Mouse (Mus musculus): ENCODE data around the gene Ccdc62. TPM values are rescaled to one million over a fixed set of nuclear protein-coding genes. Genes with fewer than 3 reads are reported as not detected.

Ccdc62 gene
- polyA plus RNA-seq, 1 experiment from 2014 or later: 3.5 TPM

GRCm38 (mm10) chr5:124006891-124007491 lies 76.5 kb downstream of the Ccdc62 start:
- H3K4me1 ChIP-seq: peaks cover 38% of the 10 kb centered on the region
- H3K9ac ChIP-seq (replicated peaks): no peak overlapping the region
- H3K27ac ChIP-seq (replicated peaks): peak overlapping the region; percentile 31

GRCm38 (mm10) chr5:124010077-124010476 lies 79.6 kb downstream of the Ccdc62 start:
- H3K4me1 ChIP-seq: peaks cover 53% of the 10 kb centered on the region
- no peak overlapping the region for H3K4me2 ChIP-seq (replicated peaks)
- peaks cover 47% of the 10 kb centered on the region for H3K36me3 ChIP-seq
- ATAC-seq (replicated peaks): no peak
- WGBS: 95% methylated on average over 8 of the region's 8 CpGs
- peak overlapping the region; percentile 86 for H3K27ac ChIP-seq (replicated peaks)
- H3K9ac ChIP-seq (replicated peaks): no peak overlapping the region
- H3K4me3 ChIP-seq: no peak overlapping the region
- H3K27me3 ChIP-seq: no peaks in the 10 kb centered on the region
- no peaks in the 10 kb centered on the region for H3K9me3 ChIP-seq

More at GRCm38 (mm10) chr5:124006891-124007491, 76.5 kb downstream of the Ccdc62 start:
- WGBS: 84% methylated on average over 17 of the region's 17 CpGs
- ATAC-seq (replicated peaks): no peak
- Histone ChIP-seq H3K36me3 (peaks cover 68% of the 10 kb centered on the region), H3K4me2 (replicated peaks) (no peak overlapping the region), H3K9me3 (no peaks in the 10 kb centered on the region), H3K4me3 (no peak overlapping the region), H3K27me3 (no peaks in the 10 kb centered on the region)

GRCm38 (mm10) chr5:124010910-124011655 lies 80.6 kb downstream of the Ccdc62 start:
- peak; percentile 65 for ATAC-seq (replicated peaks)
- Histone ChIP-seq H3K9me3 (no peaks in the 10 kb centered on the region), H3K36me3 (peaks cover 39% of the 10 kb centered on the region), H3K27me3 (no peaks in the 10 kb centered on the region), H3K27ac (replicated peaks) (peak overlapping the region; percentile 86), H3K4me3 (peak overlapping the region; percentile 15; the same call in 1 of the 2 replicates), H3K4me1 (peaks cover 57% of the 10 kb centered on the region), H3K9ac (replicated peaks) (peak overlapping the region; percentile 28), H3K4me2 (replicated peaks) (peak overlapping the region; percentile 38)
- WGBS: 7% methylated on average over 18 of the region's 19 CpGs

- H3K9ac ChIP-seq (replicated peaks): peak overlapping the region; percentile 20
- no peaks in the 10 kb centered on the region for H3K9me3 ChIP-seq
- H3K27me3 ChIP-seq: no peaks in the 10 kb centered on the region
- peaks cover 31% of the 10 kb centered on the region for H3K36me3 ChIP-seq
- no peak for ATAC-seq (replicated peaks)
- 10% methylated on average over 8 of the region's 8 CpGs for WGBS
- H3K4me2 ChIP-seq (replicated peaks): peak overlapping the region; percentile 38
- no peak overlapping the region for H3K4me3 ChIP-seq
- peak overlapping the region; percentile 86 for H3K27ac ChIP-seq (replicated peaks)
- H3K4me1 ChIP-seq: peaks cover 64% of the 10 kb centered on the region
These were observed 81.4 kb downstream of the Ccdc62 start for GRCm38 (mm10) chr5:124011927-124012326.

GRCm38 (mm10) chr5:124012885-124013284 lies 82.4 kb downstream of the Ccdc62 start:
- no peak overlapping the region for H3K4me2 ChIP-seq (replicated peaks)
- H3K9me3 ChIP-seq: no peaks in the 10 kb centered on the region
- WGBS: 88% methylated on average over 10 of the region's 10 CpGs
- H3K27ac ChIP-seq (replicated peaks): peak overlapping the region; percentile 86
- H3K36me3 ChIP-seq: peaks cover 23% of the 10 kb centered on the region
- no peak for ATAC-seq (replicated peaks)
- H3K9ac ChIP-seq (replicated peaks): no peak overlapping the region
- H3K27me3 ChIP-seq: no peaks in the 10 kb centered on the region
- H3K4me1 ChIP-seq: peaks cover 70% of the 10 kb centered on the region
- no peak overlapping the region for H3K4me3 ChIP-seq

GRCm38 (mm10) chr5:124013747-124014146 lies 83.3 kb downstream of the Ccdc62 start:
- Histone ChIP-seq H3K27ac (replicated peaks) (peak overlapping the region; percentile 62; the same call in 1 of the 2 replicates), H3K4me2 (replicated peaks) (no peak overlapping the region), H3K9me3 (no peaks in the 10 kb centered on the region), H3K27me3 (no peaks in the 10 kb centered on the region), H3K36me3 (peaks cover 14% of the 10 kb centered on the region), H3K4me3 (no peak overlapping the region), H3K9ac (replicated peaks) (no peak overlapping the region), H3K4me1 (peaks cover 77% of the 10 kb centered on the region)
- WGBS: 87% methylated on average over 16 of the region's 16 CpGs
- no peak for ATAC-seq (replicated peaks)

- ATAC-seq (replicated peaks): no peak
- Histone ChIP-seq H3K4me3 (no peak overlapping the region), H3K27ac (replicated peaks) (peak overlapping the region; percentile 62), H3K27me3 (no peaks in the 10 kb centered on the region), H3K4me2 (replicated peaks) (no peak overlapping the region), H3K9ac (replicated peaks) (no peak overlapping the region), H3K9me3 (no peaks in the 10 kb centered on the region), H3K36me3 (peaks cover 10% of the 10 kb centered on the region; the same call in 1 of the 2 replicates), H3K4me1 (peaks cover 82% of the 10 kb centered on the region)
- 84% methylated on average over 3 of the region's 3 CpGs for WGBS
These were observed 83.7 kb downstream of the Ccdc62 start for GRCm38 (mm10) chr5:124014180-124014579.

GRCm38 (mm10) chr5:124014791-124015251 lies 84.3 kb downstream of the Ccdc62 start:
- peak overlapping the region; percentile 62 for H3K27ac ChIP-seq (replicated peaks)
- H3K4me2 ChIP-seq (replicated peaks): 0 out of 2 replicates have a peak overlapping the region, but pooled peaks have one; percentile 7
- peaks cover 88% of the 10 kb centered on the region for H3K4me1 ChIP-seq
- no peak overlapping the region for H3K9ac ChIP-seq (replicated peaks)
- H3K27me3 ChIP-seq: no peaks in the 10 kb centered on the region
- H3K36me3 ChIP-seq: 0 out of 2 replicates have a peak, but pooled peaks cover 7% of the 10 kb centered on the region
- no peaks in the 10 kb centered on the region for H3K9me3 ChIP-seq
- WGBS: 11% methylated on average over 11 of the region's 11 CpGs
- ATAC-seq (replicated peaks): no peak
- H3K4me3 ChIP-seq: no peak overlapping the region

- no peak for ATAC-seq (replicated peaks)
- H3K27ac ChIP-seq (replicated peaks): no peak overlapping the region
- 81% methylated on average over 2 of the region's 2 CpGs for WGBS
These were observed 85.2 kb downstream of the Ccdc62 start for GRCm38 (mm10) chr5:124015727-124016126.

GRCm38 (mm10) chr5:124016291-124016821 lies 85.9 kb downstream of the Ccdc62 start:
- Histone ChIP-seq H3K27me3 (no peaks in the 10 kb centered on the region), H3K4me2 (replicated peaks) (no peak overlapping the region), H3K9ac (replicated peaks) (no peak overlapping the region), H3K9me3 (no peaks in the 10 kb centered on the region), H3K4me1 (peaks cover 83% of the 10 kb centered on the region), H3K36me3 (no peaks in the 10 kb centered on the region), H3K4me3 (no peak overlapping the region), H3K27ac (replicated peaks) (no peak overlapping the region)
- ATAC-seq (replicated peaks): no peak
- WGBS: 83% methylated on average over 7 of the region's 7 CpGs

More at GRCm38 (mm10) chr5:124015727-124016126, 85.2 kb downstream of the Ccdc62 start:
- Histone ChIP-seq H3K36me3 (no peaks in the 10 kb centered on the region), H3K4me2 (replicated peaks) (no peak overlapping the region), H3K9me3 (no peaks in the 10 kb centered on the region), H3K27me3 (no peaks in the 10 kb centered on the region), H3K9ac (replicated peaks) (no peak overlapping the region), H3K4me3 (no peak overlapping the region), H3K4me1 (peaks cover 90% of the 10 kb centered on the region)

GRCm38 (mm10) chr5:124017941-124018340 lies 87.5 kb downstream of the Ccdc62 start:
- Histone ChIP-seq H3K4me3 (no peak overlapping the region), H3K36me3 (no peaks in the 10 kb centered on the region), H3K27ac (replicated peaks) (no peak overlapping the region), H3K4me2 (replicated peaks) (no peak overlapping the region), H3K4me1 (peaks cover 68% of the 10 kb centered on the region), H3K9me3 (no peaks in the 10 kb centered on the region), H3K9ac (replicated peaks) (no peak overlapping the region), H3K27me3 (no peaks in the 10 kb centered on the region)
- ATAC-seq (replicated peaks): no peak
- 71% methylated on average over 9 of the region's 9 CpGs for WGBS

GRCm38 (mm10) chr5:124018651-124019050 lies 88.2 kb downstream of the Ccdc62 start:
- Histone ChIP-seq H3K4me1 (peaks cover 63% of the 10 kb centered on the region), H3K4me2 (replicated peaks) (no peak overlapping the region), H3K9ac (replicated peaks) (no peak overlapping the region), H3K27me3 (no peaks in the 10 kb centered on the region), H3K27ac (replicated peaks) (peak overlapping the region; percentile 36), H3K9me3 (no peaks in the 10 kb centered on the region), H3K4me3 (no peak overlapping the region), H3K36me3 (no peaks in the 10 kb centered on the region)
- WGBS: 88% methylated on average over 9 of the region's 9 CpGs
- no peak for ATAC-seq (replicated peaks)
